Mouse (Mus musculus) midbrain, embryonic 13.5 days (tissue): ENCODE measurements around the gene Tmem262. TPM values are rescaled to one million over a fixed set of nuclear protein-coding genes. Genes with fewer than 3 reads are reported as not detected.

ENCODE experiments used
- ATAC-seq: fragments of 200-750 bp; cut with Nextera tagmentation; 2 replicates; pipeline ENCODE4 v1.8.0; 2017; ENCODE audit warnings: mild to moderate bottlenecking, moderate TSS enrichment, moderate library complexity
- H3K27ac ChIP-seq: fragments of 300-500 bp; sonication (generic); 2 replicates; pipeline ENCODE4 v1.5.1; 2015; ENCODE audit warnings: inconsistent platforms, mild to moderate bottlenecking, moderate library complexity
- H3K27me3 ChIP-seq: fragments of 300-500 bp; sonication (generic); 2 replicates; pipeline ENCODE4 v1.6.1; 2015; ENCODE audit warnings: mild to moderate bottlenecking, inconsistent platforms
- H3K36me3 ChIP-seq: fragments of 300-500 bp; sonication (generic); 2 replicates; pipeline ENCODE4 v1.6.1; 2015; ENCODE audit warnings: mild to moderate bottlenecking, inconsistent platforms
- H3K4me1 ChIP-seq: fragments of 300-500 bp; sonication (generic); replicated peaks from 2 replicates; pipeline ENCODE4 v1.6.1; 2015; ENCODE audit warnings: inconsistent platforms
- H3K4me2 ChIP-seq: fragments of 300-500 bp; sonication (generic); replicated peaks from 2 replicates; pipeline ENCODE4 v1.6.1; 2015; ENCODE audit warnings: moderate library complexity, mild to moderate bottlenecking, inconsistent platforms
- H3K4me3 ChIP-seq: fragments of 300-500 bp; sonication (generic); replicated peaks from 2 replicates; pipeline ENCODE4 v1.5.1; 2015; ENCODE audit warnings: mild to moderate bottlenecking, inconsistent platforms
- H3K9ac ChIP-seq: fragments of 300-500 bp; sonication (generic); replicated peaks from 2 replicates; pipeline ENCODE4 v1.6.1; 2015; ENCODE audit warnings: mild to moderate bottlenecking, inconsistent platforms
- H3K9me3 ChIP-seq: fragments of 300-500 bp; sonication (generic); 2 replicates; pipeline ENCODE4 v1.6.1; 2016; ENCODE audit warnings: mild to moderate bottlenecking, inconsistent platforms
- WGBS: fragments of 180-500 bp; shearing (Covaris S2); methylation state at CpG from one replicate; pipeline ENCODE4 v1.1.7; 2015; 5-methylcytosine and 5-hydroxymethylcytosine counted together
- polyA plus RNA-seq: library from polyadenylated mRNA; unstranded; fragments of >200 nt; fragmentation: Nextera tagmentation; extraction: Ambion mirVana; gene quantifications from 2 replicates; pipeline ENCODE4 v1.2.1, GENCODE M21; 2015

The Tmem262 gene
- polyA plus RNA-seq, 1 experiment from 2014 or later = not detected

DNA sequence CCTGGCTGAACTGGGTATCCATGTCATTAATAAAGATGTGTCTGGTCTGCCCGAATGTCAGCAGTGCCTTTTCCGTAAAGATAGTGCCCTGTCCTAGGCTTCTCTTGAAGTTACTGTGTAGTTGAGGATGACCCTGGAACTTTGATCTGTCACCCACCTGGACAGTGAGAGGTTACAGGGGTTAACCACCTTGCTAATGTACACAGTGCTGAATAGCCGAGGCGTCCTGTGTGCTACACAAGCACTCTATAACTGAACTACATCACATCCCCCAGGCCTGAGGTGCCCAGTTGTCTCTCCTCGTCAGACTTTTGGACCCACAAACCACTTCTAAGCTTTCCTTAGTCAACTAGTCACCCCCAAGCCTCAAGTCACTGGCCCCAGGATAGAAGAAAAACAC lies 17.4 kb upstream of the Tmem262 start:
- no peak for ATAC-seq
- WGBS = 77% methylated on average over 5 of the region's 5 CpGs
- Histone ChIP-seq H3K4me1 (peaks cover 59% of the 10 kb centered on the region), H3K4me3 (peak overlapping the region; percentile 91), H3K9me3 (no peaks in the 10 kb centered on the region), H3K36me3 (peaks cover 10% of the 10 kb centered on the region), H3K9ac (peak overlapping the region; percentile 98), H3K27ac (0 out of 2 replicates have a peak overlapping the region, but pooled peaks have one; percentile 93), H3K27me3 (no peaks in the 10 kb centered on the region), H3K4me2 (peak overlapping the region; percentile 99)

DNA sequence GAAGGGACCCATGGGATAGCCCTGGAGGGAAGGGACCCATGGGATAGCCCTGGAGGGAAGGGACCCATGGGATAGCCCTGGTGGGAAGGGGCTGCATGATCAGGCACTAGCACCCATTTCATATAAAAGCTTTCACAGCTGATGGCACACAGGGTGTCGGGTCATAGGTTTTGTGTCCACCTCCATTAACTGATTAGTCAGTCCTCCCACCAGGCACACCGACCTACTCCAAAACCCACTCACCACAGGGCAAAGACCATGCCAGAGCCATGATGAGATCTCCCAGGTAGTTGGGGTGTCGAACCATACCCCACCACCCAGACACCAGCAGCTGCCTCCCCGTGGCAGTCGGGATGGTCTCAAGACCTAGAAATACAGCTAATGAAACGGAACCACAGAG lies 16.8 kb upstream of the Tmem262 start:
- peak overlapping the region; percentile 91; the same call in 1 of the 2 replicates for H3K4me3 ChIP-seq

DNA sequence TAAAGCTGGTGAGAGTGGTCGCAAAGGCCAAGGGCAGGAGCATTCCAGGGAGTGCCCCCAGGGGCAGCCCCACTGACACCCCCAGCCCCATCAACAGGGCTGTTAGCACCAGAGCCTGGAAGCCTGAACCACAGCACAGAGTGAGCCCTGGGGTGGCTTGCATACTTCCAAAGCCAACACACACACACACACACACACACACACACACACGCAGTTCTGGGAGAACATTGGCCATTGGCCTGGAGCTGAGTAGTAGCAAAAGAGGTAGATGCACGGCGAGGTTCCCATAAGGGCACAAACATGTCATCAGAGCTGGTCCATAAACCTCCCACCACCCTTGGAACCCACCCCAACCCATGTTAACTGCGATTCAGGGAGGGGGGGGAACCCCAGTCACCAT lies 13.3 kb upstream of the Tmem262 start:
- Histone ChIP-seq H3K4me3 (peak overlapping the region; percentile 62), H3K27ac (peak overlapping the region; percentile 93), H3K9me3 (no peaks in the 10 kb centered on the region), H3K36me3 (peaks cover 28% of the 10 kb centered on the region), H3K4me1 (peaks cover 54% of the 10 kb centered on the region), H3K4me2 (peak overlapping the region; percentile 93), H3K27me3 (no peaks in the 10 kb centered on the region), H3K9ac (peak overlapping the region; percentile 84)
- peak; percentile 35 for ATAC-seq
- 43% methylated on average over 5 of the region's 5 CpGs for WGBS

More for the DNA sequence above, 16.8 kb upstream of the Tmem262 start:
- no peak overlapping the region for H3K27ac ChIP-seq
- no peak for ATAC-seq
- 93% methylated on average over 6 of the region's 6 CpGs for WGBS
- H3K9me3 ChIP-seq = no peaks in the 10 kb centered on the region
- no peaks in the 10 kb centered on the region for H3K27me3 ChIP-seq
- peak overlapping the region; percentile 99 for H3K4me2 ChIP-seq
- peaks cover 65% of the 10 kb centered on the region for H3K4me1 ChIP-seq
- H3K9ac ChIP-seq = peak overlapping the region; percentile 98
- peaks cover 10% of the 10 kb centered on the region for H3K36me3 ChIP-seq

DNA sequence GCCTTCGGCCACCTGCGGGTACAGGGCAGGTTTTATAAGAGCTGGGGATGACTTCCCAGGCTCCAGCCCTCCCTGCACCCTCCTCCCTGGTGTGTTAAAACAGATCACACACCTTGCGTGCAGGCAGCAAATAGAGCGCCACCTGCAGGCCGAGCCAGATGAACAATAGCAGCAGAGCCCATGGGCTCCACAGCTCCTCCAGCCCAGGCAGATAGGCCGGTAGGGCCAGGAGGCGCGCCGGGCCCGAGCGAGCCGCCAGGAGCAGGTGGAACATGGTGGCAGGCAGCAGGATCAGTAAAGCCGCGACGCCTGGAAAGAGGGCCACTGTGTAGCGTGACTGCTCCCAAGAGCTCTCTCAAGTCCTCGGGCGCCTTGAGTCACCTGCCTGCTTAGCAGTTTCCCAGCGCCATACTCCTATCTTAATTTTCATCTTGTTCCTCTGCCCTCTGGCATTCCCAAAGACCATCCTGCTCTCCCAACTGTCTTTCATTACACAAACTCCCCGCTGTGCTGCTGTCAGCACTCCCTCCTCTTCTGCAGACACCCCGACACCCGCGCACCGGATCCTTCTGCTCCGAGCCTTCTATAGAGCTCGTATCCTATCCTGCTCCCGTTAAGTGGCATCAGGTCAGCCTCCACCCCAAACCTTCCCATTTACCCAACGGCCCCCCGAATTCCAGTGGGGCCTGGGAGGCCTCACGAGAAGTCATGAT lies 12.7 kb upstream of the Tmem262 start:
- under 1% methylated on average over 30 of the region's 30 CpGs for WGBS
- Histone ChIP-seq H3K4me3 (peak overlapping the region; percentile 62), H3K36me3 (peaks cover 28% of the 10 kb centered on the region), H3K9ac (peak overlapping the region; percentile 84), H3K27ac (peak overlapping the region; percentile 93), H3K27me3 (no peaks in the 10 kb centered on the region), H3K9me3 (no peaks in the 10 kb centered on the region), H3K4me2 (peak overlapping the region; percentile 93), H3K4me1 (peaks cover 48% of the 10 kb centered on the region)
- peak; percentile 76 for ATAC-seq

DNA sequence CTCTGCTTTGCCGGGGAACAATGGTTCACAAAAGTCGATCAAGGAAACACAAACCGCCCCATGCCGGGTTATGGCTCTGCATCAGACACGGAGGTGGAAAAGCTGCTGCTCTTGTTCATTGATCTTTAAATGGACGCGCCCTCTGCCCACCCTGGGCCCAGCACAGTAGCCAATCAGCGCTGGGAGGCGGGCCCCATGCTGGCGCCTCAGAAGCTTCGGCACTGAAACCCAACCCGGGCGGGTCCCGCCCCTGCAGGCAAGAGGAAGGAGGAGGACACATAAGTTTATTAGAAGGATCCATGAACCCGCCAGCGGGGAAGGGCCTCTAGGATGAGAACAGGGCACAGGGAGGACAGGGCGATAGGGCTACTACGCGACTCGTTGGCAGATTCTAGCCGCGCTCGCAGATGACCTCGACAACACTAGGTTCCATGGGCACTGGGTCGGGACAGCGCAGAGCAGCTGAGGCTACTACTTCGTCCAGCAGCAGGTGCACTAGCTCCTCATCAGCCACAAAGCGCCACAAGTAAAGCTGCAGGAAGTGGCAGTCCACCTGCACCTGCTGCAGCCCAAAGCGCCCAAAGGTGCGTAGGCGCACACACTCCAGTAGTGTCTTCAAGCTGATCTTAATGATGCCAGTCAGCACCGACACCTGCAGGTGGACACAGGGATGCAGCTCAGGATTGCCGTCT lies 12.0 kb upstream of the Tmem262 start, which contains the start of gene Tm7sf2:
Gene Tm7sf2, minus strand, starts transcription at position 650 of the 692 bp plus-strand sequence.
- Histone ChIP-seq H3K9ac (peak within 1 kb of the TSS; percentile 84), H3K4me1 (peaks cover 41% of the 10 kb centered on the region), H3K36me3 (peaks cover 33% of the 10 kb centered on the region), H3K4me3 (peak within 1 kb of the TSS; percentile 62), H3K4me2 (peak within 1 kb of the TSS; percentile 93), H3K9me3 (no peaks in the 10 kb centered on the region), H3K27me3 (no peaks in the 10 kb centered on the region), H3K27ac (peak within 1 kb of the TSS; percentile 93)
- peak; percentile 92 for ATAC-seq
- 8% methylated on average over 33 of the region's 33 CpGs for WGBS

DNA sequence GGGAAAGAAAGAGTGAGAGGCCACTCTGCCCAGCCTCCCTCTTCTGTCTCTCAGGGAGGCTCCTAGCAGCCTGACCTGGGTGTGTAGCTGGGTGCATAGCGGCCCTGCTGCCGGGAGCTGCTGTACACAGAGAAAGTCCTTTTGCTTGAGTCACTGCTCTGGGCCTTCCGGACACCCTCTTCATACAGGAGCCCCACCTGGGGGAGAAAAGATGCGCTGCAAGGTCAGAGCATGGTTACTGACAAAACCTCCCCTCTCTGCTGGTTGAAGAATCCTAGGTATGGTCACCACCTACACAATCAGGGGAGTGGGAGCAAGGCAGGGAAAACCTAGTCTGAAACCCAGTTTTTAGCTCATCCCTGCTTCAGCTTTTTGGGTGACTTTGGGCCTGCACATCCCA lies 10.9 kb upstream of the Tmem262 start:
- H3K4me3 ChIP-seq = no peak overlapping the region
- H3K27ac ChIP-seq = no peak overlapping the region
- no peaks in the 10 kb centered on the region for H3K27me3 ChIP-seq
- 82% methylated on average over 4 of the region's 4 CpGs for WGBS
- no peak overlapping the region for H3K4me2 ChIP-seq
- H3K36me3 ChIP-seq = peaks cover 42% of the 10 kb centered on the region
- H3K9me3 ChIP-seq = no peaks in the 10 kb centered on the region
- no peak for ATAC-seq
- H3K9ac ChIP-seq = no peak overlapping the region
- H3K4me1 ChIP-seq = peaks cover 30% of the 10 kb centered on the region

DNA sequence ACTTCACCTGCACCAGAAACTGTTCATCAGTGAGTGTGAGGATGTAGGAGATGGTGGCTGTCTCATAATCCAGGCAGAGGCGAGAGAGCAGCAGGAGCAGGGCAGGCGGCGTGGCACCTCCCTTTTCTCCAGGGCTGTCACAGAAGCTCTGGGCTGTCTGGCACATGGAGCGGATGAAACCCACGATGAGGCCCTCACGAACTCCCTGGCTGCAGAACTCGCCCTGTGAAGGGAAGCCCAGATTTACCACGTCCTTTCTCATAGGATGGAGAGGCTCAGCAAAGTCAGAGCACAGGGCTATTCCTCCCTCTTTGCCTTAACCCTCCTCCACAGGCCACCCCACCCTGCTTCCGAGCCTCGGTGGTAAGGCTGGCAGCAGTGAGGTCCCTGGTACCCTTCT lies 10.0 kb upstream of the Tmem262 start:
- WGBS = 92% methylated on average over 10 of the region's 10 CpGs
- peaks cover 46% of the 10 kb centered on the region for H3K36me3 ChIP-seq
- no peak for ATAC-seq
- H3K4me1 ChIP-seq = peaks cover 29% of the 10 kb centered on the region
- H3K4me3 ChIP-seq = no peak overlapping the region
- H3K9ac ChIP-seq = no peak overlapping the region
- H3K27me3 ChIP-seq = no peaks in the 10 kb centered on the region
- no peaks in the 10 kb centered on the region for H3K9me3 ChIP-seq
- no peak overlapping the region for H3K27ac ChIP-seq
- H3K4me2 ChIP-seq = no peak overlapping the region

GRCm38 (mm10) chr19:6070571-6071250 lies 9.1 kb upstream of the Tmem262 start:
- Histone ChIP-seq H3K27ac (no peak overlapping the region), H3K4me3 (no peak overlapping the region), H3K4me1 (peaks cover 29% of the 10 kb centered on the region), H3K36me3 (peaks cover 46% of the 10 kb centered on the region), H3K9me3 (no peaks in the 10 kb centered on the region), H3K4me2 (no peak overlapping the region), H3K27me3 (no peaks in the 10 kb centered on the region), H3K9ac (peak overlapping the region; percentile 28; the same call in 1 of the 2 replicates)
- 93% methylated on average over 31 of the region's 31 CpGs for WGBS
- no peak for ATAC-seq

DNA sequence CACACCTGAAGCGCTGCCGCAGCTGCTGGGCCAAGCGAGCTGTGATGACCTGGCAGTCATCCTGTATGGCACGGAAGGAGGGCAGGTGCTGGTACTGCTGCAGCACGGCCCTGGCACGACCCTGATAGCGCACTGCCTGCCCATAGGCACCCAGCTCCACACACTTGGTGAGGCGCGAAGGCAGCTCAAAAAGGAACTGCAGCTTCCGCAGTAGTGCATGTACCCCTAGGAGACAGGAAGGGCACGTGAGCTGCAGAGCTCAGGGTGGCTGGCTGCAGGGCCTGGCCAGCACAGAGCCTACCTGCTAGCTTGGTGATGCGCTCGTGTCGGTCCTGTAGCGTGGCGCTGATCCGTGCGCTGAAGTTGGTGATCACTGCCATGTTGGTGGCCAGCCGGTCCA lies 8.6 kb upstream of the Tmem262 start:
- no peaks in the 10 kb centered on the region for H3K27me3 ChIP-seq
- H3K9me3 ChIP-seq = no peaks in the 10 kb centered on the region
- WGBS = 96% methylated on average over 19 of the region's 19 CpGs
- peaks cover 46% of the 10 kb centered on the region for H3K36me3 ChIP-seq
- peaks cover 29% of the 10 kb centered on the region for H3K4me1 ChIP-seq
- no peak overlapping the region for H3K4me2 ChIP-seq
- H3K9ac ChIP-seq = peak overlapping the region; percentile 28; the same call in 1 of the 2 replicates
- H3K27ac ChIP-seq = no peak overlapping the region
- no peak for ATAC-seq
- H3K4me3 ChIP-seq = no peak overlapping the region

DNA sequence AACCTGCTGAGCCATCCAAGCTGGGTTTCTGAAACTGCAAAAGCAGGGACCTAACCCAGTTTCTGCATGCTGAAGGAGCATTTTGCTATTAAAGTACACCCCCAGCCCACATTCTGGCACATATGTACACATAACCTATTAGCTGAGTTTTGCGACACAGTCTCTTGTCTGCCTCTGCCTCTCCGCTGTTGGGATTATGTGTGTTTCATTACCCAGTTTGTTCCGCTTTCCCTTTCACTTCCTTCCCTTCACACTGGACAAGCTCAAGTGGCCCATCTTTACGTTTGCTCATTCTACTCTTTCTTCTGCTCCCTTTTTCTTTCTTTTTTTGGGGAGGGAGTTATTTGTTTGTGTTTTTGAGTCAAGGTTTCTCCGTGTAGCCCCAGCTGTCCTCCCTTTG lies 5.9 kb upstream of the Tmem262 start:
- no peak for ATAC-seq
- H3K9ac ChIP-seq = no peak overlapping the region
- no peak overlapping the region for H3K4me2 ChIP-seq
- peaks cover 17% of the 10 kb centered on the region for H3K4me1 ChIP-seq
- no peak overlapping the region for H3K4me3 ChIP-seq
- WGBS = 89% methylated on average over 5 of the region's 5 CpGs
- peaks cover 44% of the 10 kb centered on the region for H3K36me3 ChIP-seq
- no peaks in the 10 kb centered on the region for H3K27me3 ChIP-seq
- no peaks in the 10 kb centered on the region for H3K9me3 ChIP-seq
- no peak overlapping the region for H3K27ac ChIP-seq

DNA sequence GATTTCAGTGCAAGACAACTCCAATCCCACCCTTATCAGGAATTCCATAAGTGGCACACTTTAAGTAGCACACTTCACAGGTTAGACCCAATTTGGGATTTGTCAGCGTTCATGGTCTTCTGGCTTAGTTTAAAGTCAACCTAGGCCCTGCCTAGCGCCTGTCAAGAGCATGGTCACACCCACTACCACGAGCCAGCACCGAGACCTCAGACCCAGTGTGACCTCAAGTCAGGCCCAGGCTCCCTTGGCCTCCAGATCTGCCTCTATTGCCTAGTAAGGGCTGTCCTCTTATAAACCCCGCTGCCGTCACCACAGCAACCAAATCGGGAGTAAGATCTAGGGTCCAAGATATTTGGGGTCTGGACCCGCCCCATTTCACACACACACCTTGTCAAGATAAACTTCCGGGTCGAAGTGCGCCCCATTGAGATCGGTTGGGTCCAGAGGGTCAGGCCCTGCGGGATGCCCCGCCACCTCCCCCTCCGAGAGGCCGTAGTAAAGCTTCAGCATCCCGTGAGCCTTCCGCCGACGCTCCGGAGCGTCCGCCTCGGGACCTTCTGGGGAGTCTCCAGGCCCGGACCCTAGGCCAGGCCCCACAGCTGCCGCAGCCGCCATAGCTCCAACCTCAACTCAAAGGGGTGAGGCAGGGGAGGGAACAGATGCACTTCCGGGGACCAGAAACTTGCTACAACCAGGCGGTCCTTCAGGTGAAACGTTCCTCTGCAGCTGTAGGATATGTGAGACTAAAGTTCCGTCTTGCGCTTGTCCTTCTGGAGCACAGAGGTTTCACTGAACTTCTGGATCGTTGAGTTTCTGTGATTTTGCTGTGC lies 3.1 kb upstream of the Tmem262 start, which contains the start of gene Vps51:
Gene Vps51, minus strand, starts transcription at position 668 of the 830 bp plus-strand sequence.
- no peaks in the 10 kb centered on the region for H3K9me3 ChIP-seq
- 1% methylated on average over 33 of the region's 33 CpGs for WGBS

More for the DNA sequence above, 3.1 kb upstream of the Tmem262 start, which contains the start of gene Vps51:
- Histone ChIP-seq H3K4me2 (peak within 1 kb of the TSS; percentile 87), H3K27ac (peak within 1 kb of the TSS; percentile 83), H3K9ac (peak within 1 kb of the TSS; percentile 81), H3K36me3 (peaks cover 38% of the 10 kb centered on the region), H3K27me3 (no peaks in the 10 kb centered on the region), H3K4me3 (peak within 1 kb of the TSS; percentile 74), H3K4me1 (peaks cover 17% of the 10 kb centered on the region)
- peak; percentile 92 for ATAC-seq
